Mouse (Mus musculus): ENCODE results near the gene Ranbp10.

DNA sequence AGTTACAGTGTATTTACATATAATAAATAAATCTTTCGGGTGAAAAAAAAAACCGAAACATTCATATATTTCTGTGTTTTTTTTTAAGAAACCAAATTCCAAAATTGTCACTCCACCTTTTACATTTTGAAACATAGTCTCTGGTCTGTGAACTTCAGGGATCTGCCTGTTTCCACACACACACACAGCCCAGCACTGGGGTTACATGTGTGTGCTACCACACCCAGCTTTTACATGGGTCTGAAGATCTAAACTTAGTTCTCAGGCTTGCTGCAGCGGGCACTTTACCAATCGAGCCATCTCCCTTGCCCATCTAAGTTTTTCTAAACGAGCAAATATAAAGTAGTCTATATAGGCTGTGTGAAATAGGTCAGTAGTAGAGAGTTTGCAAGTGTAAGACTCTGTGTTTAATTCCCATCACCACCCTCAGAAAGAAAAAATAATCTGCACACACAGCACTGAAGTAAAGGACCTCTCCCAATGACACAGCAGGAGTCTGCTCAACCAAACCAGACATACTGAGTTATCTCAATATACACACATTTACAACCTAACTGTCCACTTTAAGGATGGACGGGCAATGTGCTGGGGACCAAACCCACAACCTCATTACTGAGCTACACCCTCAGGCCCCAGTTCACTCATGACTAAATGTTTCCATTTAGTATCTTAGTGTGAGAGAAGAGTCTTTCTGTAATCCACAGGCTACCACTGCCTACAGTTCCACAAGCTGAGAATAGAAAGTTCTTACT, 25.8 kb downstream of the Ranbp10 start:
- no peak for TF ChIP-seq CTCF (IDR thresholded peaks at IDR 0.05; ENCODE audit: borderline replicate concordance, extremely low read depth, insufficient read depth, insufficient read length)
- TF ChIP-seq POLR2A (IDR thresholded peaks at IDR 0.05; ENCODE audit: borderline replicate concordance, extremely low read depth, insufficient read depth, insufficient read length, poor library complexity, severe bottlenecking) = no peak
